Mouse (Mus musculus): ENCODE measurements around the gene Sh2b3. TPM values are rescaled to one million over a fixed set of nuclear protein-coding genes. Genes with fewer than 3 reads are reported as not detected.

Sh2b3 gene
- polyA plus RNA-seq, 1 experiment from 2014 or later, result 6.4 TPM

DNA sequence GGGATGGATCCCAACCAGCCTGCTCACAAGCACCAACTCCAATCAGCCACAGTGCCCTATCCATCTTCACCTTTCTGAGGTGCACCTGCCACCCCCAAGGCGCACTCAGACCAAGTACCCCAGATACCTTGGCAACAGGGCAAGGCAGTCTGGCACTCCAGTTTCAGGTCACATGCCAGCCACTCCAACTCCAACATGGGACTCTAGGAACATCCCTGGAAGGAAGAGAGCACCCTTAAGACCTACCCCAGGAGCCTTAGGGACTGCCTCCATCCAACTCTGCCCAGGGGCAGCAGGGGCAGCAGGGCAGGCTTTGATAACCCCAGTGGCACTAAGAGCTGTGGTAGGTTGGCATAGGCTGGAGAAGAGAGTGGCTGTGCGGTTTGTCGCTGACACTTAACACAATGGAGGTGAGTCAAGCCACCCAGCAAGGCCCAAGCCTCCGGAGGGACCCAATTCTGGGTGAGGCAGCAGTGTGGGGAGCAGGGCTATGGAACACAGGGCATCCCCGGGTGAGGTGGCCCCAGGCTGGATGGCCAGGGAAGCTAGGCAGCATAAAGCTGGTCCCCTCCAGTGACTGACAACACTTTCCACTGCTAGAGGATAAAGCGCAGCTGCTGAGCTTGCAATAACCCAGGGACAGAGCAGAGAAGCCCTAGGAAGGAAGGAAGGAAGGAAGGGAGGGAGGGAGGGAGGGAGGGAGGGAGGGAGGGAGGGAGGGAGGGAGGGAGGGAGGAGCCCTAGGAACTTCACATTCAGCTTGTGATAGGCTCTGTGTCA is 4.9 kb downstream of the Sh2b3 start:
- ATAC-seq (ENCODE audit: low read depth), result no peak
- Histone ChIP-seq H3K27ac (ENCODE audit: low read depth, low read length) (no peak overlapping the region), H3K27me3 (ENCODE audit: control insufficient read depth, insufficient read depth, low read length) (peaks cover 11% of the 10 kb centered on the region), H3K4me1 (ENCODE audit: control insufficient read depth, insufficient read depth, low read length) (peaks cover 40% of the 10 kb centered on the region; the same call in 1 of the 2 replicates), H3K9me3 (ENCODE audit: control insufficient read depth, low read length) (no peaks in the 10 kb centered on the region), H3K4me3 (ENCODE audit: low read depth, low read length) (no peak overlapping the region), H3K4me2 (ENCODE audit: low read depth, low read length) (no peak overlapping the region), H3K9ac (replicated peaks; ENCODE audit: low read depth, low read length) (no peak overlapping the region), H3K36me3 (ENCODE audit: control insufficient read depth, insufficient read depth, low read length) (no peaks in the 10 kb centered on the region; the same call in 1 of the 2 replicates)
- WGBS, result 80% methylated on average over 5 of the region's 6 CpGs

DNA sequence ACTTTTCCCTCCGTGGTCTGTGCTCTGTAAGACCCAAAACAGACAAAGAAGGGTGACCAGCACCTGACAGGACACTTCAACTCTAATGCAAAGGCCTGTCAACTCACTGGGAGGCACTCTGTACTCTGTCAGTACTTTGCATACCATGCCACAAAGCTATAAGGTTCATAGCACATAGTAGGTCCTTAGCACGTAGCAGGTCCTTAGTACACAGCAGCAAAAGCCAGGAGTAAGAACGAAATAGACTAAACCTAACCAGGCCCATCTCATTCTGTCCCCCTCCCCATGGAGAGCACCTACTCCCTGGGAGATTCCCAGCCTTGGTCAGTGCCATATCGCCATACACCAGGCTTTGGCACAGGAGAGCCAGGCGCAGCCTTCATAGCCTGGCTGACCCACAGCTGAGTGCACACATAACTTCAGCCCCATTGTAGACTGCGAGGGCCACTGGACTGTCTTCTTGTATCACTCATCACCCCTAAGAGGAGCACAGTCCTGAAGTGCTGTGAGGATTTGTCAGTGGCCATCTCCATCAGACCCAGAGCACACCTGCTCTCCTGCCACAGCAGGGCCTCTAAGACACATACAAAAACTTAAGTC is 6.3 kb downstream of the Sh2b3 start:
- no peak for ATAC-seq (ENCODE audit: low read depth)
- Histone ChIP-seq H3K9me3 (ENCODE audit: control insufficient read depth, low read length) (no peaks in the 10 kb centered on the region), H3K27me3 (ENCODE audit: control insufficient read depth, insufficient read depth, low read length) (no peaks in the 10 kb centered on the region), H3K27ac (ENCODE audit: low read depth, low read length) (no peak overlapping the region), H3K4me3 (ENCODE audit: low read depth, low read length) (no peak overlapping the region), H3K4me1 (ENCODE audit: control insufficient read depth, insufficient read depth, low read length) (peaks cover 37% of the 10 kb centered on the region; the same call in 1 of the 2 replicates), H3K36me3 (ENCODE audit: control insufficient read depth, insufficient read depth, low read length) (no peaks in the 10 kb centered on the region; the same call in 1 of the 2 replicates), H3K4me2 (ENCODE audit: low read depth, low read length) (no peak overlapping the region), H3K9ac (replicated peaks; ENCODE audit: low read depth, low read length) (no peak overlapping the region)
- WGBS, result 86% methylated on average over 6 of the region's 6 CpGs

DNA sequence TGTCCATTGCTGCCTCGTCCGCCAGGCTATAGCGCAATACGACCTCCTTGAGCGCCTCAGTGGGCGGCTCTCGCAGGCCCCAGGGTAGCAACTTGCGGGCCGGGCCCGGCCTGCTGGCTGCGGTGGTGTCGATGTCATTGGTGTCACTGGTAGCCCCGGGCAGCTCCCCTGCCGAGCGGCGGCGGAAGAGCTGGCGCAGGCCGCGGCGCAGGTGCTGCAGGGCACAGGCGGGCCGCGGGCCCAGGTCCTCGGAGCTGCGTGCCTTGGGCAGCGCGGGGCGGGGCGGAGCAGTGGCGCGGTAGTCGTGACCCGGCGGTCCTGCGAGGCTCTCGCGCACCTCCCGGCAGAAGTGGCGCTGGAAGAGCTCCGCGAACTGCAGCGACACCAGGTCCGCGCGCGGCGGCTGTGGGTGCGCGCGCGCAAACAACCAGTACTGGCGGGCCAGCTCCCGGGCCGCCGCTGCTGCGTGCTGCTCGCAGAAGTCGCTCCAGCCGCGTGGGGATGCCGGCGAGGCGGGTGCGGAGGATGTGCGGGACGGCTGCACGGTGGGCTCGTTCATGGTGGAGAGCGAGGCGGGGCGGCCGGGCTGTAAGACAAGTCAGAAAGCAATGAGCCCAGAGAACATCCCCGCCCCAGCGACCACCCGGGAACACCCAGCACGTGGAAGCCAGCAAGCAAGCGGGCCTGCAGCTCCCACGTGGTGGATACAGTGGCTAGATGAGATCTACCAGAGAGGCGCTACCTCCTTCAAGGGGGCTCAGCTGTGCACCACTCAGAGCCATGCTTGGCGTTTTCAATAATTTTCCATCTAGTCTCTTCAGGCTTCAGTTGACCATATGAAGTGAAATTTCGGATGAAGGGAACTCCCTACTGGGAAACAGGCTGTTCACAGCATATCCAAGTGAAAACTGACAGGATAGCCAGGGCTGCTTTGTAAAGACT is 8.7 kb downstream of the Sh2b3 start:
- no peaks in the 10 kb centered on the region for H3K9me3 ChIP-seq (ENCODE audit: control insufficient read depth, low read length)
- H3K4me3 ChIP-seq (ENCODE audit: low read depth, low read length), result peak overlapping the region; percentile 34
- H3K27me3 ChIP-seq (ENCODE audit: control insufficient read depth, insufficient read depth, low read length), result no peaks in the 10 kb centered on the region
- peak overlapping the region; percentile 10; the same call in 1 of the 2 replicates for H3K27ac ChIP-seq (ENCODE audit: low read depth, low read length)
- H3K4me1 ChIP-seq (ENCODE audit: control insufficient read depth, insufficient read depth, low read length), result peaks cover 22% of the 10 kb centered on the region; the same call in 1 of the 2 replicates
- peak overlapping the region; percentile 41 for H3K9ac ChIP-seq (replicated peaks; ENCODE audit: low read depth, low read length)
- peak; percentile 55 for ATAC-seq (ENCODE audit: low read depth)
- no peaks in the 10 kb centered on the region; the same call in 1 of the 2 replicates for H3K36me3 ChIP-seq (ENCODE audit: control insufficient read depth, insufficient read depth, low read length)
- 9% methylated on average over 72 of the region's 82 CpGs for WGBS
- H3K4me2 ChIP-seq (ENCODE audit: low read depth, low read length), result peak overlapping the region; percentile 91

DNA sequence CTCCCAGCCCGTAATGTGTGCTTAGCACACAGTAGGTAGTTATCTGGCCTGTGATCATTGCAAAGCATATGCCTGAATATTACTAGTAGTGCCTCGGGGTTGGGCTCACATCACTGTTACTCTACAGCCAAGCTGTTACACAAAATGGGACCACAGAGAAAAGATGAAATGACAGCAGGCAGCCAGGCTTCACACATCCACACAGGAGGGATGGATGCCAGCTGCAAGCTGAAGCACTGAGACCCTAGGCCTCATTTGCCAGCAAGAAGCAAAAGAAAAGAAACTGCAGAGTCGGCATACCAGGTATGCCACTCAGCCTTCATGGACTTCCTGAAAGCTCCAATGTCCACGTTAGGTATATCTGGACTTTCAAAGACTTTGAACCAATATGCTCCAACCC is 9.6 kb downstream of the Sh2b3 start:
- no peaks in the 10 kb centered on the region; the same call in none of the 2 replicates for H3K36me3 ChIP-seq (ENCODE audit: control insufficient read depth, insufficient read depth, low read length)
- no peaks in the 10 kb centered on the region for H3K27me3 ChIP-seq (ENCODE audit: control insufficient read depth, insufficient read depth, low read length)
- H3K4me2 ChIP-seq (ENCODE audit: low read depth, low read length), result peak overlapping the region; percentile 91; the same call in 1 of the 2 replicates
- H3K27ac ChIP-seq (ENCODE audit: low read depth, low read length), result no peak overlapping the region
- H3K9ac ChIP-seq (replicated peaks; ENCODE audit: low read depth, low read length), result no peak overlapping the region
- no peak for ATAC-seq (ENCODE audit: low read depth)
- H3K9me3 ChIP-seq (ENCODE audit: control insufficient read depth, low read length), result no peaks in the 10 kb centered on the region
- whole genome bisulfite sequencing, result 72% methylated on average over 4 of the region's 4 CpGs
- peaks cover 15% of the 10 kb centered on the region; the same call in 1 of the 2 replicates for H3K4me1 ChIP-seq (ENCODE audit: control insufficient read depth, insufficient read depth, low read length)
- H3K4me3 ChIP-seq (ENCODE audit: low read depth, low read length), result no peak overlapping the region; the same call in 1 of the 2 replicates

DNA sequence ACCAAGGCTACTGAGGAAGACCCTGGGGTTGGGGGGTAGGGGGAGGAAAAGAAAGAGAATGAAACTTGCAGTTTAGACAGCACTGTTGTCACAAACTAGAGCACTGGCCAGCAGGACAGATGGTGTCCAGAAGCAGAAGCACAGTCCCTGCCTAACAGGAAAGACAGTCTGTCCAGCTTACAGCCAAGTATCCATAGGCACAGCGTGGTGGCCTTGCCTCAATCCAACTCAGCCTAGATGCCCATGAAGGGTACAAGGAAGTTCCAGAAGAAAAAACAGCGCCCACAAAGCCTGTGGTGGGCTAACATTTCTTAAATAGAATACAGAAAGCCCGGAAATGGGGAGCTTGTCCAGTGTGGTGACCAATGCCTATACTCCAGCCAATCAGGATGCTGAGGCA is 11.8 kb downstream of the Sh2b3 start:
- Histone ChIP-seq H3K9ac (replicated peaks; ENCODE audit: low read depth, low read length) (no peak overlapping the region), H3K9me3 (ENCODE audit: control insufficient read depth, low read length) (no peaks in the 10 kb centered on the region), H3K4me2 (ENCODE audit: low read depth, low read length) (no peak overlapping the region), H3K4me3 (ENCODE audit: low read depth, low read length) (no peak overlapping the region), H3K36me3 (ENCODE audit: control insufficient read depth, insufficient read depth, low read length) (no peaks in the 10 kb centered on the region; the same call in 1 of the 2 replicates), H3K4me1 (ENCODE audit: control insufficient read depth, insufficient read depth, low read length) (peaks cover 12% of the 10 kb centered on the region; the same call in 1 of the 2 replicates), H3K27ac (ENCODE audit: low read depth, low read length) (no peak overlapping the region), H3K27me3 (ENCODE audit: control insufficient read depth, insufficient read depth, low read length) (no peaks in the 10 kb centered on the region)
- ATAC-seq (ENCODE audit: low read depth), result no peak
- WGBS, result 92% methylated on average over 3 of the region's 3 CpGs

DNA sequence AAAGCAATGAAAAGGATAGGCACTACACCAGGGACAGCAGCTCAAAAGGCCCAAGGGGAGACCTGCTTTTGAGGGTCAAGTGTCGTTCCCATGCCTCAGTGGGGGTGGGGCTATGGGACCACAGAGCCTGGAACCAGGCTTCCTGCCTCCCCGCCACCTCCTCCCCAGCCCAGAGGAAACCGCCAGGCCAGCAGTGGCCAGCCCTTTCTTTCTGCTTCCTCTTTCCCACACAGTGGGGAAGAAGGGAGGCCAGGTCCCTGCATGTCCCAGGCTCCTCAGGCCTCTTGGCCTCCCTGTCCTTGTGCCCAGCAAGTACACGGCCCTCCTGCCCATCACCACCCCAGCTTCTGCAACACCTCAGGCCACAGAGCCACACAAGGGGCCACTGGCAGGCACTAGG is 13.3 kb downstream of the Sh2b3 start:
- H3K9ac ChIP-seq (replicated peaks; ENCODE audit: low read depth, low read length), result no peak overlapping the region
- H3K27ac ChIP-seq (ENCODE audit: low read depth, low read length), result no peak overlapping the region
- no peak overlapping the region for H3K4me2 ChIP-seq (ENCODE audit: low read depth, low read length)
- H3K4me3 ChIP-seq (ENCODE audit: low read depth, low read length), result no peak overlapping the region
- H3K27me3 ChIP-seq (ENCODE audit: control insufficient read depth, insufficient read depth, low read length), result no peaks in the 10 kb centered on the region
- 56% methylated on average over 4 of the region's 4 CpGs for WGBS
- H3K9me3 ChIP-seq (ENCODE audit: control insufficient read depth, low read length), result no peaks in the 10 kb centered on the region
- peaks cover 9% of the 10 kb centered on the region; the same call in 1 of the 2 replicates for H3K4me1 ChIP-seq (ENCODE audit: control insufficient read depth, insufficient read depth, low read length)
- H3K36me3 ChIP-seq (ENCODE audit: control insufficient read depth, insufficient read depth, low read length), result no peaks in the 10 kb centered on the region; the same call in 1 of the 2 replicates
- ATAC-seq (ENCODE audit: low read depth), result no peak

DNA sequence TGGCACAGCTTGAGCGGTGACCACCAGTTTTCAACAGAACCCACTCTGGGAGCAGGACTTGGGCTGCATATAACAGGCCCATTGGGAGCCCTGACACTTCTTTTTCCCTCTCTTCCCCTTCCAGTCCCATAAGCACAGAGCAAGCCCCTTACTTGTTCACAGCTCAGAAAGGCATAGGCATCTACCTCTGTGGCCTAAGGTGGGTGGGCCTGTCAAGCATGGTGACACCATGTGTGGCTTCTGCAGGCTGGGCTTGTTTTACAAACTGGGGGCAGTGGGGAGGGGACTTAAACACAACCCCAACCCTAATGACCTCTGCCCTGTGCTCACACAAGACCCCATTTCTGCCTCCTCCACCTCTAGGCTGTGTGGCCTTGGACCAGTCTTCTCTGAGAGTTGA is 13.8 kb downstream of the Sh2b3 start:
- peaks cover 5% of the 10 kb centered on the region for H3K36me3 ChIP-seq (ENCODE audit: control insufficient read depth, insufficient read depth, low read length)
- no peaks in the 10 kb centered on the region for H3K9me3 ChIP-seq (ENCODE audit: control insufficient read depth, low read length)
- H3K4me2 ChIP-seq (ENCODE audit: low read depth, low read length), result no peak overlapping the region
- H3K27me3 ChIP-seq (ENCODE audit: control insufficient read depth, insufficient read depth, low read length), result no peaks in the 10 kb centered on the region
- no peak overlapping the region for H3K9ac ChIP-seq (replicated peaks; ENCODE audit: low read depth, low read length)
- 100% methylated on average over 1 of the region's 1 CpGs for WGBS
- peaks cover 6% of the 10 kb centered on the region; the same call in 1 of the 2 replicates for H3K4me1 ChIP-seq (ENCODE audit: control insufficient read depth, insufficient read depth, low read length)
- no peak for ATAC-seq (ENCODE audit: low read depth)
- H3K27ac ChIP-seq (ENCODE audit: low read depth, low read length), result no peak overlapping the region
- H3K4me3 ChIP-seq (ENCODE audit: low read depth, low read length), result no peak overlapping the region

DNA sequence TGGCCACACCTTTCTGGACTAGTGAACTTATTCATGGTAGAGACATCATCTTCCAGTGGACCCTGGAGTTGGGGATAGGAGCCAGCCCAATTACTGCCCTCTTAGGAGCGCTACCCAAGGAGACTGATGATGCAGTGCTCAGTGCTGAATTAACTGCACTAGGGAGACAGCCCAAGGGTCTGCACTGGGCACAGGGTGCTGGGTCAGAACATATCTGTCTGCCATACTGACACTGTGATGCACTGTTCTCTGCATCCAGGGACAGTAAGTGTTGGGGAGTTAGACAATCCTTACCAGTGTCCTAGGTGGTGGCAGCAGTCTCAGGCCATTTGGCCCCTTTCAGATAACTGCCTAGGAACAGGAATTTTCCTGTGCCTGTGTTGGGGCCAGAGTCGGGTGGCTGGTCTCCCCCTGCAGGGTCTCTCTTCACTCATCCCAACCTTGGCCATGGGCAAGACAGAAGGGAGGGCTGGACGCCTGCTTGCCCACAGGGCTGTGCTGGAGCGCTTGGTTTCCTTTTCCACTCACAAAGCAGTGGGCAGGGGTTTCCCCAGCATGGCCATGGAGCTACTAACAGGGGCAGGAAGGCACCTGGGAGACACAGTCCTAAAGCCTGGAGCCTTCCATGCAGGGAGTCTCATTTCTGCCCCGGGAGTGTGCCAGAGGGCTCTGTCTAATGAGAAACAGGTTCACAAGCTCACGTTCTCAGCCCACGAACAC is 14.5 kb downstream of the Sh2b3 start:
- Histone ChIP-seq H3K36me3 (ENCODE audit: control insufficient read depth, insufficient read depth, low read length) (peaks cover 12% of the 10 kb centered on the region), H3K4me1 (ENCODE audit: control insufficient read depth, insufficient read depth, low read length) (no peaks in the 10 kb centered on the region), H3K9ac (replicated peaks; ENCODE audit: low read depth, low read length) (no peak overlapping the region), H3K4me3 (ENCODE audit: low read depth, low read length) (no peak overlapping the region), H3K27ac (ENCODE audit: low read depth, low read length) (no peak overlapping the region), H3K9me3 (ENCODE audit: control insufficient read depth, low read length) (no peaks in the 10 kb centered on the region), H3K27me3 (ENCODE audit: control insufficient read depth, insufficient read depth, low read length) (no peaks in the 10 kb centered on the region), H3K4me2 (ENCODE audit: low read depth, low read length) (no peak overlapping the region)
- no peak for ATAC-seq (ENCODE audit: low read depth)
- WGBS, result 80% methylated on average over 7 of the region's 7 CpGs

All from neural tube, embryonic 14.5 days (tissue).